Mouse (Mus musculus) stomach, embryonic 15.5 days (tissue): Measurements from ENCODE around the gene Iqcf5. TPM values are rescaled to one million over a fixed set of nuclear protein-coding genes. Genes with fewer than 3 reads are reported as not detected.

Source experiments
- ATAC-seq: fragments of 200-750 bp; cut with Nextera tagmentation; 2 replicates; pipeline ENCODE4 v1.8.0; 2017; ENCODE audit warnings: low read depth, moderate number of reproducible peaks, moderate TSS enrichment; ENCODE audit not compliant: insufficient read depth, low FRiP score
- H3K27ac ChIP-seq: fragments of 300-500 bp; sonication (generic); 2 replicates; pipeline ENCODE4 v1.5.1; 2015; ENCODE audit warnings: mild to moderate bottlenecking, inconsistent platforms
- H3K27me3 ChIP-seq: fragments of 300-500 bp; sonication (generic); replicated peaks from 2 replicates; pipeline ENCODE4 v1.6.1; 2015; ENCODE audit warnings: inconsistent platforms
- H3K36me3 ChIP-seq: fragments of 300-500 bp; sonication (generic); 2 replicates; pipeline ENCODE4 v1.6.1; 2015; ENCODE audit warnings: inconsistent platforms
- H3K4me1 ChIP-seq: fragments of 300-500 bp; sonication (generic); 2 replicates; pipeline ENCODE4 v1.6.1; 2015; ENCODE audit warnings: inconsistent platforms
- H3K4me2 ChIP-seq: fragments of 300-500 bp; sonication (generic); 2 replicates; pipeline ENCODE4 v1.6.1; 2015; ENCODE audit warnings: mild to moderate bottlenecking, inconsistent platforms
- H3K4me3 ChIP-seq: fragments of 300-500 bp; sonication (generic); replicated peaks from 2 replicates; pipeline ENCODE4 v1.5.1; 2015; ENCODE audit warnings: inconsistent platforms
- H3K9ac ChIP-seq: fragments of 300-500 bp; sonication (generic); 2 replicates; pipeline ENCODE4 v1.6.1; 2015; ENCODE audit warnings: inconsistent platforms
- H3K9me3 ChIP-seq: fragments of 300-500 bp; sonication (generic); 2 replicates; pipeline ENCODE4 v1.6.1; 2016; ENCODE audit warnings: inconsistent platforms
- WGBS: fragments of 180-500 bp; shearing (Covaris S2); methylation state at CpG from one replicate; pipeline ENCODE4 v1.1.7; 2015; 5-methylcytosine and 5-hydroxymethylcytosine counted together
- polyA plus RNA-seq: library from polyadenylated mRNA; unstranded; fragments of >200 nt; fragmentation: Nextera tagmentation; extraction: Ambion mirVana; gene quantifications from 2 replicates; pipeline ENCODE4 v1.2.1, GENCODE M21; 2015

The Iqcf5 gene
- polyA plus RNA-seq, 1 experiment from 2014 or later = not detected

- Histone ChIP-seq H3K9me3 (no peaks in the 10 kb centered on the region), H3K4me1 (peaks cover 50% of the 10 kb centered on the region), H3K4me2 (no peak overlapping the region), H3K9ac (no peak overlapping the region), H3K36me3 (no peaks in the 10 kb centered on the region), H3K4me3 (no peak overlapping the region), H3K27ac (no peak overlapping the region), H3K27me3 (no peaks in the 10 kb centered on the region)
- ATAC-seq = no peak
- WGBS = 75% methylated on average over 5 of the region's 5 CpGs
Measured at GRCm38 (mm10) chr9:106473753-106474105, 40.6 kb upstream of the Iqcf5 start.

GRCm38 (mm10) chr9:106474456-106474855 is 39.9 kb upstream of the Iqcf5 start:
- Histone ChIP-seq H3K4me1 (peaks cover 53% of the 10 kb centered on the region), H3K27ac (no peak overlapping the region), H3K9me3 (no peaks in the 10 kb centered on the region), H3K27me3 (no peaks in the 10 kb centered on the region), H3K4me3 (no peak overlapping the region), H3K9ac (no peak overlapping the region), H3K4me2 (0 out of 2 replicates have a peak overlapping the region, but pooled peaks have one; percentile 8), H3K36me3 (no peaks in the 10 kb centered on the region)
- no peak for ATAC-seq
- WGBS = 10% methylated on average over 6 of the region's 6 CpGs

- no peaks in the 10 kb centered on the region for H3K27me3 ChIP-seq
- H3K36me3 ChIP-seq = no peaks in the 10 kb centered on the region
- no peak overlapping the region for H3K27ac ChIP-seq
- 0 out of 2 replicates have a peak overlapping the region, but pooled peaks have one; percentile 57 for H3K4me2 ChIP-seq
- H3K9me3 ChIP-seq = no peaks in the 10 kb centered on the region
- H3K9ac ChIP-seq = no peak overlapping the region
- 63% methylated on average over 7 of the region's 7 CpGs for WGBS
- H3K4me3 ChIP-seq = no peak overlapping the region
- peaks cover 53% of the 10 kb centered on the region for H3K4me1 ChIP-seq
- ATAC-seq = no peak
Measured at GRCm38 (mm10) chr9:106475046-106475445, 39.3 kb upstream of the Iqcf5 start.

GRCm38 (mm10) chr9:106475663-106476001 is 38.7 kb upstream of the Iqcf5 start, which contains the start of gene Rrp9:
Gene Rrp9 (plus strand): TSS chr9:106475963.
- H3K4me2 ChIP-seq = peak within 1 kb of the TSS; percentile 57
- 0 out of 2 replicates have a peak within 1 kb of the TSS, but pooled peaks have one; percentile 2 for H3K9ac ChIP-seq
- peak within 1 kb of the TSS; percentile 83 for H3K27ac ChIP-seq
- H3K4me3 ChIP-seq = peak within 1 kb of the TSS; percentile 26
- H3K4me1 ChIP-seq = peaks cover 53% of the 10 kb centered on the region
- no peak for ATAC-seq
- WGBS = 85% methylated on average over 10 of the region's 10 CpGs
- no peaks in the 10 kb centered on the region for H3K27me3 ChIP-seq
- peaks cover under 1% of the 10 kb centered on the region; the same call in 1 of the 2 replicates for H3K36me3 ChIP-seq
- no peaks in the 10 kb centered on the region for H3K9me3 ChIP-seq

GRCm38 (mm10) chr9:106476002-106476923 is 38.1 kb upstream of the Iqcf5 start:
- Histone ChIP-seq H3K36me3 (peaks cover 5% of the 10 kb centered on the region; the same call in 1 of the 2 replicates), H3K4me3 (peak overlapping the region; percentile 26), H3K4me2 (peak overlapping the region; percentile 57), H3K27ac (peak overlapping the region; percentile 83), H3K4me1 (peaks cover 53% of the 10 kb centered on the region), H3K27me3 (no peaks in the 10 kb centered on the region), H3K9ac (0 out of 2 replicates have a peak overlapping the region, but pooled peaks have one; percentile 2), H3K9me3 (no peaks in the 10 kb centered on the region)
- 21% methylated on average over 16 of the region's 16 CpGs for WGBS
- ATAC-seq = peak; percentile 20

GRCm38 (mm10) chr9:106476924-106477484 is 37.4 kb upstream of the Iqcf5 start, which contains the start of gene Parp3:
Gene Parp3 (minus strand): TSS chr9:106476949.
- Histone ChIP-seq H3K27ac (peak within 1 kb of the TSS; percentile 83), H3K9ac (peak within 1 kb of the TSS; percentile 41), H3K4me3 (peak within 1 kb of the TSS; percentile 85), H3K4me1 (peaks cover 46% of the 10 kb centered on the region), H3K36me3 (peaks cover 9% of the 10 kb centered on the region), H3K4me2 (peak within 1 kb of the TSS; percentile 95), H3K27me3 (no peaks in the 10 kb centered on the region), H3K9me3 (no peaks in the 10 kb centered on the region)
- WGBS = 1% methylated on average over 41 of the region's 41 CpGs
- ATAC-seq = peak; percentile 98

GRCm38 (mm10) chr9:106477649-106478048 is 36.7 kb upstream of the Iqcf5 start:
- WGBS = 3% methylated on average over 16 of the region's 16 CpGs
- Histone ChIP-seq H3K4me2 (peak overlapping the region; percentile 95), H3K9ac (peak overlapping the region; percentile 41), H3K4me3 (peak overlapping the region; percentile 85), H3K4me1 (peaks cover 46% of the 10 kb centered on the region), H3K27ac (no peak overlapping the region), H3K27me3 (no peaks in the 10 kb centered on the region), H3K36me3 (peaks cover 9% of the 10 kb centered on the region), H3K9me3 (no peaks in the 10 kb centered on the region)
- no peak for ATAC-seq

- Histone ChIP-seq H3K27ac (no peak overlapping the region), H3K27me3 (no peaks in the 10 kb centered on the region), H3K9ac (0 out of 2 replicates have a peak overlapping the region, but pooled peaks have one; percentile 41), H3K4me3 (peak overlapping the region; percentile 85), H3K36me3 (peaks cover 11% of the 10 kb centered on the region), H3K4me2 (peak overlapping the region; percentile 95), H3K4me1 (peaks cover 46% of the 10 kb centered on the region), H3K9me3 (no peaks in the 10 kb centered on the region)
- no peak for ATAC-seq
- WGBS = 78% methylated on average over 9 of the region's 9 CpGs
Measured at GRCm38 (mm10) chr9:106478101-106478500, 36.3 kb upstream of the Iqcf5 start.

- no peaks in the 10 kb centered on the region for H3K27me3 ChIP-seq
- H3K36me3 ChIP-seq = peaks cover 28% of the 10 kb centered on the region
- WGBS = 79% methylated on average over 7 of the region's 7 CpGs
- no peak overlapping the region for H3K9ac ChIP-seq
- no peaks in the 10 kb centered on the region for H3K9me3 ChIP-seq
- no peak overlapping the region for H3K4me3 ChIP-seq
- ATAC-seq = no peak
- no peak overlapping the region for H3K27ac ChIP-seq
- no peak overlapping the region for H3K4me2 ChIP-seq
- H3K4me1 ChIP-seq = peaks cover 22% of the 10 kb centered on the region
Measured at GRCm38 (mm10) chr9:106480541-106480940, 33.8 kb upstream of the Iqcf5 start.

- H3K36me3 ChIP-seq = peaks cover 28% of the 10 kb centered on the region
- H3K27me3 ChIP-seq = no peaks in the 10 kb centered on the region
- WGBS = 86% methylated on average over 15 of the region's 15 CpGs
- H3K4me3 ChIP-seq = no peak overlapping the region
- no peak for ATAC-seq
- no peak overlapping the region for H3K4me2 ChIP-seq
- H3K9ac ChIP-seq = no peak overlapping the region
- peaks cover 18% of the 10 kb centered on the region for H3K4me1 ChIP-seq
- no peaks in the 10 kb centered on the region for H3K9me3 ChIP-seq
- H3K27ac ChIP-seq = no peak overlapping the region
Measured at GRCm38 (mm10) chr9:106481075-106481474, 33.3 kb upstream of the Iqcf5 start.

- no peak overlapping the region for H3K27ac ChIP-seq
- H3K9me3 ChIP-seq = no peaks in the 10 kb centered on the region
- ATAC-seq = no peak
- peaks cover 12% of the 10 kb centered on the region for H3K4me1 ChIP-seq
- H3K36me3 ChIP-seq = peaks cover 28% of the 10 kb centered on the region
- no peak overlapping the region for H3K4me3 ChIP-seq
- no peaks in the 10 kb centered on the region for H3K27me3 ChIP-seq
- no peak overlapping the region for H3K9ac ChIP-seq
- H3K4me2 ChIP-seq = no peak overlapping the region
- WGBS = 89% methylated on average over 13 of the region's 13 CpGs
Measured at GRCm38 (mm10) chr9:106481676-106482075, 32.7 kb upstream of the Iqcf5 start.

- H3K9ac ChIP-seq = no peak overlapping the region
- H3K4me3 ChIP-seq = no peak overlapping the region
- H3K36me3 ChIP-seq = peaks cover 28% of the 10 kb centered on the region
- H3K4me2 ChIP-seq = no peak overlapping the region
- no peaks in the 10 kb centered on the region for H3K9me3 ChIP-seq
- H3K4me1 ChIP-seq = peaks cover 11% of the 10 kb centered on the region
- no peak overlapping the region for H3K27ac ChIP-seq
- no peaks in the 10 kb centered on the region for H3K27me3 ChIP-seq
- ATAC-seq = no peak
- WGBS = 83% methylated on average over 17 of the region's 17 CpGs
Measured at GRCm38 (mm10) chr9:106482578-106483115, 31.7 kb upstream of the Iqcf5 start.
